Mouse (Mus musculus) heart, embryonic 13.5 days (tissue): ENCODE measurements at regions not wholly inside any gene's neighbourhood (a gene's known extent, or its start where the extent isn't known, plus 50 kb on each side); places are given as distances from the start of the nearest gene placed in this dataset.
A peak's percentile ranks its signal among the peaks of the same experiment; 100 is the strongest.

Experiments used
- ATAC-seq: fragments of 200-750 bp; cut with Nextera tagmentation; 2 replicates; pipeline ENCODE4 v1.8.0; 2017; ENCODE audit warnings: moderate TSS enrichment; ENCODE audit not compliant: insufficient number of reproducible peaks, low FRiP score, low TSS enrichment; ENCODE audit errors: extremely low read depth
- H3K27ac ChIP-seq: fragments of 300-500 bp; sonication (generic); replicated peaks from 2 replicates; pipeline ENCODE4 v1.5.1; 2015; ENCODE audit warnings: moderate library complexity, mild to moderate bottlenecking, inconsistent platforms
- H3K27me3 ChIP-seq: fragments of 300-500 bp; sonication (generic); replicated peaks from 2 replicates; pipeline ENCODE4 v1.6.1; 2015; ENCODE audit warnings: mild to moderate bottlenecking, inconsistent platforms
- H3K36me3 ChIP-seq: fragments of 300-500 bp; sonication (generic); 2 replicates; pipeline ENCODE4 v1.6.1; 2015; ENCODE audit warnings: mild to moderate bottlenecking, inconsistent platforms
- H3K4me1 ChIP-seq: fragments of 300-500 bp; sonication (generic); 2 replicates; pipeline ENCODE4 v1.6.1; 2015; ENCODE audit warnings: inconsistent platforms
- H3K4me2 ChIP-seq: fragments of 300-500 bp; sonication (generic); 2 replicates; pipeline ENCODE4 v1.6.1; 2015; ENCODE audit warnings: inconsistent platforms, mild to moderate bottlenecking, moderate library complexity
- H3K4me3 ChIP-seq: fragments of 300-500 bp; sonication (generic); 2 replicates; pipeline ENCODE4 v1.5.1; 2015; ENCODE audit warnings: moderate library complexity, mild to moderate bottlenecking, inconsistent platforms
- H3K9ac ChIP-seq: fragments of 300-500 bp; sonication (generic); 2 replicates; pipeline ENCODE4 v1.6.1; 2015; ENCODE audit warnings: inconsistent platforms, mild to moderate bottlenecking, moderate library complexity
- H3K9me3 ChIP-seq: fragments of 300-500 bp; sonication (generic); 2 replicates; pipeline ENCODE4 v1.6.1; 2016; ENCODE audit warnings: inconsistent platforms
- WGBS: fragments of 180-500 bp; shearing (Covaris S2); methylation state at CpG from one replicate; pipeline ENCODE4 v1.1.7; 2015; ENCODE audit warnings: mixed read lengths; 5-methylcytosine and 5-hydroxymethylcytosine counted together

DNA sequence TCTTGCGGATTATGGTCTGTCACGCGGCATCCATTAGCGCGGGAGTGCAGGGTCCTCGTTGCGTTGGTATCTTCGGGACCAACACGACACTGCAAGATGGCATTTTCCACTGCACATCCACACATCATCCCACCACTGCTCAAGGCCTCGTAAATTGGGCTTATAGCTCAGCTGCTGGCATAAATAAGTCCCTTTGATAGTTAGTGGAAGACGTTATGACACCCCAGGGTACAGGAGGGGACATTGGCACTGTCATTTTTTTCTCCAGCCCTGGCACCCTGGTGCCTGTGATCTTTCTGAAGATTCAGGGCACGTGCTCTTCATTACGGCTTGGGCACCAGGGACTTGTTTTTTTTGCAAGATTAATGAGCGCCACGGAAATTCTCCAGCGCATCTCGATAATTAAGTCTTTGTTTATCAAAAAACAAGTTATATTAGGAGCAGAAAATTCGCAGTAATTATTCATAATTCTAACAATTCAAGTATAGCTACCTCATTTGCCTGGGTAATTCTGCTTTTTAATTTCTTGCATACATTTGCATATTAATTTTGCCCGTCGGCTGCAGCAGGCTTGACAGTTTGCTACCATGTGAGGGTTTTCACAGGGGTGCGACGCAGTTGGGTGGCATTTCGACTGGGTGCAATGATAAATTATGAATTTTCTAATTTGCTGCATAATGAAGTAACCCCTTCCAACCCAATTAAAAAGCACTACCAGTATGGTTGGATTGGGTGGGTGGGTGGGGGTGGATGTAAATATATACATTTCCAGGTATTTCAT lies 119.1 kb downstream of the Vrk1 start:
- Histone ChIP-seq H3K27ac (no peak overlapping the region), H3K4me2 (no peak overlapping the region), H3K9ac (no peak overlapping the region), H3K36me3 (no peaks in the 10 kb centered on the region), H3K9me3 (no peaks in the 10 kb centered on the region), H3K27me3 (no peaks in the 10 kb centered on the region), H3K4me1 (no peaks in the 10 kb centered on the region), H3K4me3 (no peak overlapping the region)
- WGBS: 89% methylated on average over 23 of the region's 23 CpGs
- no peak for ATAC-seq

DNA sequence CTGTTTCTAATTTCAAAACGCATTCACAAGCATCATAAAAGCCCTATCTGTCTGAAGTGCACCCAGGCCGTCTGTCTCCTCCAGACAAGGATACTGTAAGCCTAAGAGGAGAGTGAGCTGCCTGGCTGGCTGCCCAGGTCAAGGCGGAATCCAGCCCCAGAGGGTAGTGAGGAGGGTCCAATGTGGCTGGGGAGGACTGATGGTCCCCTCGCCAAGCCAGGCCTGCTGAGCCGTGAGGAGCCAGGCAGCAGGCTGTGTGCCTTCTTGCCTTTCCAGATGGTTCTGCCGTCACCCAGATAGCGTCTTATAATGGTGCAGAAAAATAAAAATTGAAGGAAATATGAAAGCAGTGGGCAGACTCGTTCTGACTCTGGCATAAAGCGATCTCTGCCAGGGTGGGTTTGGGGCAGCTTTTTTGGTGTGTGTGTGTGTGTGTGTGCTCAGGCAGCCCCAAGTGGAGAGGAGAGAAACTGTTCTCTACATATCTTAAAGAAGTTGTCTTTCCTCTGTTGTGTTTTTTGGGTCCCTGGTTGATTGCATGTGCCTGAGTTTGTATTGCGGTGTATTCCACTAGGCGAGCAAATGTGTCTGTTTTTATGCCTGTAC lies 120.1 kb downstream of the Vrk1 start:
- Histone ChIP-seq H3K9ac (no peak overlapping the region), H3K4me2 (no peak overlapping the region), H3K27me3 (no peaks in the 10 kb centered on the region), H3K36me3 (no peaks in the 10 kb centered on the region), H3K4me1 (no peaks in the 10 kb centered on the region), H3K4me3 (no peak overlapping the region), H3K9me3 (no peaks in the 10 kb centered on the region), H3K27ac (no peak overlapping the region)
- WGBS: 64% methylated on average over 11 of the region's 11 CpGs
- no peak for ATAC-seq

DNA sequence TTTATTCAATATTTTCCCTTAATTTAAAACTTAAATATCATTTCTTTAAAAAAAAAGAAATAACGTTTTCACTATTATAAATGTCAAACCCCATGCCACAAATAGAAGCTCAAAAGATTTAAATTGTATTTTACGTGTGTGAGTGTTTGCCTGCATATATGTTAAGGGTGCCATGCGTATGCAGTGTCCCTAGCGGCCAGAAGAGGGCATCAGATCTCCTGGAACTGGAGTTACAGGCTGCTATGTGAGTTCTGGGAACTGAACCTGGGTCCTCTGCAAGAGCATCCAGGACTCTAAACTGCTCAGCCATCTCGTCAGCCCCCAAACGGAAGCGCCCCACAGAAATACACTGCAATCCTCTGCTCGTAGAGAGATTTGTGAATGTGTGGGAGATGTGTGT lies 122.7 kb downstream of the Vrk1 start:
- Histone ChIP-seq H3K4me3 (no peak overlapping the region), H3K27ac (no peak overlapping the region), H3K4me2 (no peak overlapping the region), H3K36me3 (no peaks in the 10 kb centered on the region), H3K9me3 (no peaks in the 10 kb centered on the region), H3K27me3 (no peaks in the 10 kb centered on the region; the same call in 1 of the 2 replicates), H3K4me1 (no peaks in the 10 kb centered on the region), H3K9ac (no peak overlapping the region)
- WGBS: 87% methylated on average over 8 of the region's 8 CpGs
- no peak for ATAC-seq

DNA sequence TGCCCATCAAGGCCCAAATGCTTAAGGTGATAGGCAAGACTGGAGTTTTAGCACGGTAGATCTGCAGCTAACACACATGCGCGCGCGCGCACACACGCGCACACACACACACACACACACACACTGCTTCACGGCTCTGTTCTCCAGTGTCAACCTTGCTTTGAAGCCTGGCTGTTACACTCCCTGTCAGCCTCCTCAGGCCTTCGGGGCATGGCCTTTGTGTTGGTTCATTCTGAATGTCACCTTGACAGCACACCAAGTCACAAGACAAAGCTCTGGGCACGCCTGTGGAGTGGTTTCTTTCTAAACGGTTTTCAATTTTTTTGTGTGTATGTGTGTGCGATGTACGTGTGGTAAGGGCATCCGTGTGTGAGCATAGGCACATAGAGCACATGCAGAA lies 128.4 kb downstream of the Vrk1 start:
- no peak overlapping the region for H3K4me3 ChIP-seq
- H3K27ac ChIP-seq: no peak overlapping the region
- H3K4me1 ChIP-seq: no peaks in the 10 kb centered on the region
- no peak for ATAC-seq
- no peak overlapping the region for H3K4me2 ChIP-seq
- WGBS: 85% methylated on average over 15 of the region's 15 CpGs
- H3K9me3 ChIP-seq: no peaks in the 10 kb centered on the region
- H3K36me3 ChIP-seq: no peaks in the 10 kb centered on the region
- no peak overlapping the region for H3K9ac ChIP-seq
- no peaks in the 10 kb centered on the region; the same call in 1 of the 2 replicates for H3K27me3 ChIP-seq

DNA sequence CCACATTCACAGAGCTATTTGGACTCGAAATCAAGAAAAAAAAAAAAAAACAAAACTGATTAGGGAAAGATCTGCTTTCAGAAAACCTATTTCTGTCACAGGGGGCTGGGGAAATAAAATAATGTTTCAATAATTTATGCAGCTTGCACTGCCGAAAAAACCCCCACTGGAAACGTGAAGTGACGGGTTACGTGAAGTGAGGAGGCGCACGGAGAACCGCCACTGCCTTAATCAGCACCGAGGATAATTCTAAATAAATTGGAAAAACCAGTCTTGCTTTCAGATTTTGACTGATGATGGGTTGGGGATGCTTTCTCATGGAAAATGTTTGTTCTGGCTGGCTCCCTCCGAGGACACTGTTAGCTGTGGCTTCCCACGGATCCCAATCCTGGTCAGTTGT lies 129.5 kb downstream of the Vrk1 start:
- Histone ChIP-seq H3K4me2 (no peak overlapping the region), H3K36me3 (no peaks in the 10 kb centered on the region), H3K27me3 (no peaks in the 10 kb centered on the region; the same call in 1 of the 2 replicates), H3K4me1 (no peaks in the 10 kb centered on the region), H3K27ac (no peak overlapping the region), H3K9ac (no peak overlapping the region), H3K4me3 (no peak overlapping the region), H3K9me3 (no peaks in the 10 kb centered on the region)
- WGBS: 76% methylated on average over 11 of the region's 11 CpGs
- ATAC-seq: no peak

DNA sequence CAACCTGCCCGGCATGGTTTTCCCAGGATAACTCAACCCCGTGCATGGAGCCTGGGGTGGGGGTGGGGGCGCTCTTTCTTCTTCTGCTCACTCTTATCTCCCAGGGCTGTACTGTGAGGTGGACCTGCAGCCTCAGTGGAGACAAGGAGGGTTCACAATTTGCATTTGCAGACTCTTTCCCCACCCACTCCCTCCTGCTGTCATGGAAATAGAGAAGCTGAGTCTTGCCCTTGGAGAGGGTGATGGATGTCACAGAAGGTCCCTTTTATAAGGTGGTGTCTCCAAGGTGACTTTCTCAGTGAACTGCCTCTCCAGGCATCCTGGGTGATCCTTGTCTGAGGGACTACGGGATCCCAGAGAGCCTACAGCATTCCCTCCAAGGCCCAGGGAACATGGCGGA lies 129.9 kb downstream of the Vrk1 start:
- ATAC-seq: no peak
- WGBS: 58% methylated on average over 5 of the region's 5 CpGs
- no peak overlapping the region for H3K27ac ChIP-seq

DNA sequence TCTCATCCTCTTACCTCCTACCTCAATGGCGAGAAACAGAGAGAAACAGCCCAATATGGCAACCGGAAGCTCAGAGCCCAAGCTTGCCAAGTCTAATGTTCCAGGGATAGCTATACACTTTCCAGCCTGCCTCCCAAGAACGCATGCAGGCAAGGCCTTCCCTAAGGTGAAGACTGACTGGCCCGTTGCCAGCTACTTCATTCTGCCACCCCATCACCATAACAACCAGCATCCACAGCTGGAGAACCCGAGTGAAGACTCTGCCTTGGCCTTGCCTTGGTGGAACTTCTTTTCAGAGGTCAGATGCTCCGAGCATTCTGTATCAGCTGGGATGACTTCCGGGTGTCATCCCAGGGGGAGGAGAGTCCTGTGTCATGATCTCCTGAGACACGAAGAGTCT lies 130.6 kb downstream of the Vrk1 start:
- no peak overlapping the region for H3K4me3 ChIP-seq
- no peaks in the 10 kb centered on the region for H3K36me3 ChIP-seq
- H3K4me2 ChIP-seq: no peak overlapping the region
- no peak overlapping the region for H3K9ac ChIP-seq
- H3K4me1 ChIP-seq: no peaks in the 10 kb centered on the region
- H3K27me3 ChIP-seq: no peaks in the 10 kb centered on the region; the same call in 1 of the 2 replicates
- ATAC-seq: no peak
- no peaks in the 10 kb centered on the region for H3K9me3 ChIP-seq
- WGBS: 73% methylated on average over 8 of the region's 8 CpGs
- H3K27ac ChIP-seq: no peak overlapping the region

More for the DNA sequence above, 129.9 kb downstream of the Vrk1 start:
- no peaks in the 10 kb centered on the region for H3K4me1 ChIP-seq
- H3K9me3 ChIP-seq: no peaks in the 10 kb centered on the region
- no peak overlapping the region for H3K9ac ChIP-seq
- H3K27me3 ChIP-seq: no peaks in the 10 kb centered on the region; the same call in 1 of the 2 replicates
- H3K4me2 ChIP-seq: no peak overlapping the region
- H3K36me3 ChIP-seq: no peaks in the 10 kb centered on the region
- no peak overlapping the region for H3K4me3 ChIP-seq

DNA sequence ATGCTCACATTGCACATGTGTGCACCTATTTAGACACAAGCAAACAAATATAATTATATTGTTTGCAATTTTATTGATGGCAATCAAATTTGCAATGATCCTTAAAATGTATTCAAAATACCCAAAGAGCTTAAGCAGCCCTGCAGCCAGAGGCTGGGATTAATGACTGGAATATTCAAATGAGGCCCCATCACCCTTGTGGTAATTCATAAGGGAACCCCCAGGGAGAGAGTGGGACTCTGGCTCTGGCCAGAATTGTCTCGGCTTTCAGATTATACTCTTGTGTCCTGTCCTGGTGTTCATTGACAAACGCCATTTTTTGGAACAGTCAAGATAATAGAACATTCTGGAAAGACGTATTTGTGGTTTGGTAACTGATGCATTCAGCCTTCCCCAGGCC lies 133.5 kb downstream of the Vrk1 start:
- Histone ChIP-seq H3K4me2 (no peak overlapping the region), H3K9ac (no peak overlapping the region), H3K36me3 (no peaks in the 10 kb centered on the region), H3K4me1 (no peaks in the 10 kb centered on the region), H3K27ac (no peak overlapping the region), H3K27me3 (no peaks in the 10 kb centered on the region), H3K9me3 (no peaks in the 10 kb centered on the region), H3K4me3 (no peak overlapping the region)
- WGBS: 72% methylated on average over 3 of the region's 3 CpGs
- ATAC-seq: no peak

DNA sequence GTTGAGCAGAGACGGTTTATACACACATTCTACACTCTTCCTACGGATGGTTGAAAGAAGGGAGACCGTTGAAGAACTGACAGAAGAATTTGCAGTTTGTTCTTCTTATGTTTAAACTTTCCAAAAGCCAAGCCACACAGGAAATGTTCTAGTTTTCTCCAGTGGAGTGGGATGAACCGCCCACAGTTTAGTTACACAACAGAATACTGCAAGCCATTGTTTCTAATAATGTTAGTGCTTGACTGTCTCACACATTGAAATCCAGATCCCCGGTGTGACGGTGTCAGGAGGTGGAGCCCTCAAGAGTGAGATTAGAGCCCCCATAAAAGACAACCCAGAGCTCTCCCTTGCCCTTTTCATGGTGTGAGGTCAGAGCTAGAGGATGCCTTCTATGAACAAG lies 146.8 kb downstream of the Vrk1 start:
- peaks cover 29% of the 10 kb centered on the region for H3K27me3 ChIP-seq
- no peaks in the 10 kb centered on the region for H3K36me3 ChIP-seq
- H3K4me2 ChIP-seq: no peak overlapping the region
- H3K9me3 ChIP-seq: no peaks in the 10 kb centered on the region
- WGBS: 61% methylated on average over 6 of the region's 6 CpGs
- ATAC-seq: no peak
- H3K27ac ChIP-seq: no peak overlapping the region
- H3K4me1 ChIP-seq: no peaks in the 10 kb centered on the region
- no peak overlapping the region for H3K9ac ChIP-seq
- H3K4me3 ChIP-seq: no peak overlapping the region

DNA sequence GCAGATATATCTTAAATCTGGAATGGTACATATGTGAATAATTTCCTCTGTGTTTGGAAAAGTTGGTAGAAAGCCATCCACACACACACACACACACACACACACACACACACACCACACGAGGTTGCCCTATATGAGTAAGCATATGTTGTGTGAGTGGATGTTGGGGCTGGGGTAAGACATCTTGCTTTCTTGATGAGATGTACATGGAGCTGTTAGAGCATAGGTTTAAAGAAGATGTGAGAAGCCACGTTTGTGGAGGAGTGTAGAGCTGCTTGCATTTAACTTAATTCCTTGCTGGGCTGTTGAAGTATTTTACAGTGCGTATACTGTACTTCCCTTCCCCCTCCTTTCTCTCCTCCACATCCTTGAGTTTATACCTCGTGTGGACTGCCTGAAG lies 147.8 kb downstream of the Vrk1 start:
- Histone ChIP-seq H3K9me3 (no peaks in the 10 kb centered on the region), H3K27me3 (peaks cover 30% of the 10 kb centered on the region), H3K36me3 (no peaks in the 10 kb centered on the region), H3K4me1 (peaks cover 5% of the 10 kb centered on the region; the same call in 1 of the 2 replicates), H3K27ac (no peak overlapping the region), H3K4me3 (no peak overlapping the region), H3K4me2 (no peak overlapping the region), H3K9ac (no peak overlapping the region)
- 47% methylated on average over 4 of the region's 4 CpGs for WGBS
- ATAC-seq: no peak

DNA sequence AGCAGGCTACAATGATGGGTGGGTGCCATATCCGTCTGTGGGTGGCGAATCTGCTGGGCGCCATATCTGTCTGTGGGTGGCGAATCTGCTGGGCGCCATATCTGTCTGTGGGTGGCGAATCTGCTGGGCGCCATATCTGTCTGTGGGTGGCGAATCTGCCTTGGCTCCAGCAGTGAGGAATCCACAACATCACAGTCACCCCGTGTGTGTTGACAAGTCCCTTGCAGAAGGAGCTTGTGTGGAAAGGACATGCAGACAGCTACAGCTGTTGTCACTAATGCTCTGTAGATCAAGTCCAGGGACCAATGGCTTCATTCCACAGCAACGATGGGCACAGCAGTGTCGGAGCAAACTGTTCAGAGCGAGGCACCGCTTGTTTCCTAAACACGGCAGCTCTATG lies 148.6 kb downstream of the Vrk1 start:
- whole genome bisulfite sequencing: 62% methylated on average over 14 of the region's 14 CpGs
- peak; percentile 68; the same call in 1 of the 2 replicates for ATAC-seq
- Histone ChIP-seq H3K4me3 (no peak overlapping the region), H3K4me2 (0 out of 2 replicates have a peak overlapping the region, but pooled peaks have one; percentile 13), H3K27ac (no peak overlapping the region), H3K4me1 (peaks cover 5% of the 10 kb centered on the region; the same call in 1 of the 2 replicates), H3K9ac (no peak overlapping the region), H3K36me3 (no peaks in the 10 kb centered on the region), H3K9me3 (no peaks in the 10 kb centered on the region), H3K27me3 (peaks cover 30% of the 10 kb centered on the region)

DNA sequence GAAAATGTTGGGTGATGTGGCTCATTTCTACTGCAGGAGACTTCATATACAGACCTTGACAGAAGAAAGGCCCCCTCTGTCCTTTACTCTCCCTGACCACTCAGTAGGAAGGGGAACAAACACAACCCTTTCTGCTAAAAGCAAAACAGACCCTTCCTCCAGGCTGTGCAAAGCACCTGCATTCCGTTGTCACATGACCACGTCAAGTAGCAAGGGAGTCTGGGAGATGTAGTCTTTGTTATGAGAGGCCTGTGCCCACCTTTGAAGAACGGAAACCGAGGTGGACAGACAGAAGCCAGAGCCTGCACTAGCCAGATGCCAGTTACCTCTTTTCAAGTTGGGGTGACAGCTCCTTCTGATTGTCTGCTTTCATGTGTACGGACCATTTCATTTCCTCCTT lies 161.3 kb downstream of the Vrk1 start:
- peaks cover 50% of the 10 kb centered on the region for H3K27me3 ChIP-seq
- H3K4me2 ChIP-seq: no peak overlapping the region
- H3K27ac ChIP-seq: no peak overlapping the region
- H3K9ac ChIP-seq: no peak overlapping the region
- no peaks in the 10 kb centered on the region for H3K36me3 ChIP-seq
- H3K4me3 ChIP-seq: no peak overlapping the region
- no peaks in the 10 kb centered on the region for H3K9me3 ChIP-seq
- H3K4me1 ChIP-seq: peaks cover 12% of the 10 kb centered on the region
- ATAC-seq: no peak
- 52% methylated on average over 5 of the region's 5 CpGs for WGBS
